Mouse (Mus musculus) gastrocnemius, postnatal 14 days (tissue): Measurements from ENCODE around the gene Gpcpd1. TPM values are rescaled to one million over a fixed set of nuclear protein-coding genes. Genes with fewer than 3 reads are reported as not detected.

Experiments used
- DNase-seq: peaks from one replicate; pipeline ENCODE4 v3.0.0; 2021; ENCODE audit warnings: mixed read lengths
- intact Hi-C: fragments of 180-260 bp; cut with DNase I; formaldehyde crosslinking; loops from one replicate; pipeline ENCODE4 v1.15.1; 2025; ENCODE audit warnings: low total_unique reads
- total RNA-seq, 2 experiments: library from RNA; stranded (reverse); gene quantifications; 2 replicates each; pipeline ENCODE4 v1.2.3; 2021

The Gpcpd1 gene
- total RNA-seq, 2 experiments from 2014 or later = 68.7 to 92.7 TPM

GRCm38 (mm10) chr2:132527864-132528263, 59.7 kb downstream of the Gpcpd1 start:
- no peak for DNase-seq
- intact Hi-C loops = no loop called here

DNA sequence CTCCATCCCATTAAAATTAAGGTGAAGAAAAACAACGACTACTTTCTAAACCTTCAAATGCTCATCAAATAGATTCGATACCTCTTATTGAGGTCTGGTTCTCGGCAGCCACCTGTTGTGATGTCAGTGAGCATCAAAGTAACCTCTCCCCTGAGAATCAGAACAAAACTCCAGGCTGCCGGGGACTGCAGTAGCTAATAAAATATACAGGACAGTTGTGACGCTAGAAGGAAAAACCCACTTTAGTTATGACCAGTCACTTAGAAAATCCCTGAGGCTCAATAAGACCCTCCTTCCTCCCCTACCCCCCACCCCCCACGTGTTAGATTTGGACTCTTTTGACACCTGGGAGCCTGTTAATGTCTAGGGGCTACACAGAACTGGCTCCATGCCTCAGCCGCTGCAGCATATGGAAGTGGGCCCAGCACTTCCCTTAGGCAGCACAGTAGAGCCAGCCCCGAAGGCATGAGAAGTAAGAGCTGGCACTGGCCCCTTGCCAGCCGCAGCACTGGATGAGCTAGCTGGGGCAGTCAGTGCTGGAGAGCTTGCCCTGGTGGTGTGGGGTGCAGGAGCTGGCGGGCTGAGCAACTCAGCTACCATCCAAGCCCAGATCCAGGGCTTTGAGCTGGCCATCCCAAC, 60.5 kb downstream of the Gpcpd1 start:
- DNase-seq = no peak
- intact Hi-C loops = no loop called here

GRCm38 (mm10) chr2:132526110-132526509, 61.4 kb downstream of the Gpcpd1 start:
- intact Hi-C loops = no loop called here
- DNase-seq = no peak

- intact Hi-C loops = loop anchor here (5.0 kb wide), 3 partner anchors 184 to 384 kb away; no protein-coding TSS in a partner anchor
- DNase-seq = no peak
Measured at GRCm38 (mm10) chr2:132518021-132518901, 69.3 kb downstream of the Gpcpd1 start.

DNA sequence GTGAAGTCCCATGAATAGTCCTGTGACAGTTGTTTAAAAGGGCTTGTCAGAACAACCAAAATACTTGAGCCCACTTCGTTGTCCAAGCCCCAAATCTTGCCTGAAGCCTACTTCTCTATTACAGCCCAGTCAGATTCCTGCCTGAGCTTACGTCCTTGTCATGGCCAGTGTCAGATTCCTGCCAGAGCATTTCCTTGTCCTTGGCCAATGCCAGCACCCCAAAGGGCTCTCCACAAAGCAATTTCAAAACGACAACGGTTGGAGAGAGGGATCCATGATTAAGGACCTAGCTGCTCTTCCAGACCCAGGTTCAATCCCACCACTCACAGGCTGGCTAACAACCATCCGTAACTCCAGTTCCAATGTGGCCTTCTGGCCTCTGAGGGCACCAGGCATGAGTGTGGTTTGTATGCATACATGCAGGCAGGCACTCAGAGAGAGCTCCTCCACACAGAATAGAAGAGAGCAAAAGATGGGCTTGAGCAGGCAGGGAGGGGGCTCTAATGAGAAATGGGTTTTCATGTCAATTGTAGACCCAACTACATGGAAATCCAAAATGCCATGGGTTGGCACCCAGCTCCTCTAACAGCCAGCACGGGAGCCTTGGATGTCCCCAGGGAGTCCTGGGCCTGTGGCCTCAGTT, 70.2 kb downstream of the Gpcpd1 start:
- DNase-seq = no peak
- intact Hi-C loops = loop anchor here (5.0 kb wide), 3 partner anchors 185 to 385 kb away; no protein-coding TSS in a partner anchor

GRCm38 (mm10) chr2:132516130-132517030, 71.1 kb downstream of the Gpcpd1 start:
- peak; percentile 65 for DNase-seq
- intact Hi-C loops = loop anchor here (5.0 kb wide), 3 partner anchors 186 to 386 kb away; no protein-coding TSS in a partner anchor

DNA sequence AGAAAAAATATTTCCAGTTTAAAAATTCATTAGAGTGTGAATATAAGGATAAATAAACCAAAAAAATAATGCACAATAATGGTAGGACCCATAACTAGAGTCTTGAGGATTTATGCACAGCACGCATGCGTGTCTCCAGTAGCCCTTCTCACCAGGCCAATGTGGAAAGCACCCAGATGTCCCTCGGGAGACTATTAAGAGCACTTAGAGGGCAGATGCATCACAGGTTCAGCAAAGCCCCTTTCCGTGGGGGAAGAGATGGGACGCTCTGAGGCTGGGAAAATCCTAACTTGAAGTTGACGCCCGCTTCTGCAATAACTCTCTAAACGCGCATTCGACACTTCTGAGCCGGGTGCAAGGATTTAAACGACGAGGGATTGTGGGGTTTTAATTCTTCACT, 71.9 kb downstream of the Gpcpd1 start:
- intact Hi-C loops = loop anchor here (5.0 kb wide), 3 partner anchors 187 to 387 kb away; no protein-coding TSS in a partner anchor
- DNase-seq = no peak

- intact Hi-C loops = loop anchor here (5.0 kb wide), 3 partner anchors 187 to 387 kb away; no protein-coding TSS in a partner anchor
- DNase-seq = no peak
Measured at GRCm38 (mm10) chr2:132515076-132515475, 72.5 kb downstream of the Gpcpd1 start.

- DNase-seq = no peak
Measured at GRCm38 (mm10) chr2:132514353-132514752, 73.2 kb downstream of the Gpcpd1 start.

DNA sequence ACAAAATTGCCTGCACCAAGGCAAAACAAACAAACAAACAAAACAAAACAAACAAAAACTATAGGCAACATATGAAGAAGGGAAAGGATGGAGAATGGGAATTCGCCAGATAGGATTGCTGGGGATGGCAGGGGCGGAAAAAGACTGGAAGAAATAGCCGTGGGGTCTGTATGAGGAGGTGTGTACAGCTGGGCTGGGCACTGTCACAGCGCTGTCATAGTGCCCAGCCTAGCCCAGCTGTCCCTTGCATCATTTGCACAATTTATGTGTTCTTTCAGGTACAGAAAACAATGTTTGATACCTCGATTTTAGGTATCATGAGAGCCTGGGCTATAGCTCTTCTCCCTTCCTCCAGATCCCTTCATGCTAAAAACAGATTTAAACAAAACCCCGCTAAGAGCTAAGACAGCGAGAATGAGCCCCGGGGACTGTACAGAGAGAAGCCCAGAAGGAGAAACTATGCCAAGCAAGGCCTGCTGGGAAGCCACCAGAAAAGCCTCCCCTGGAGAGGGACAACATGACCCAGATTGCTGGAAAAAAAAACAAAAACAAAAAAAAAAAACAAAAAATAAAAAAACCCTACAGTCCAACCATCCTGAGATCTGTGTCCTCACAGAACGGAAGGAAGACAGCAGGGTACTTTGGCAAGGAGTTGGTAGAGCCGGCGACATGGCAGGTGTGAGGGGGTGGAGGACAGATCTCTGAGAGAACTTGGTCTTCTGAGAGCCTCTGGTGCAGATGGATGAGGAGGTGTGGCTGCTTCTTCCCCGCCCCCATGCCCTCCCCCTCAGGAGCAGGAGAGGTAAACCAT, 74.0 kb downstream of the Gpcpd1 start:
- DNase-seq = no peak
- intact Hi-C loops = no loop called here

More at GRCm38 (mm10) chr2:132514353-132514752, 73.2 kb downstream of the Gpcpd1 start:
- intact Hi-C loops = no loop called here

GRCm38 (mm10) chr2:132512977-132513351, 74.6 kb downstream of the Gpcpd1 start:
- DNase-seq = no peak
- intact Hi-C loops = no loop called here

DNA sequence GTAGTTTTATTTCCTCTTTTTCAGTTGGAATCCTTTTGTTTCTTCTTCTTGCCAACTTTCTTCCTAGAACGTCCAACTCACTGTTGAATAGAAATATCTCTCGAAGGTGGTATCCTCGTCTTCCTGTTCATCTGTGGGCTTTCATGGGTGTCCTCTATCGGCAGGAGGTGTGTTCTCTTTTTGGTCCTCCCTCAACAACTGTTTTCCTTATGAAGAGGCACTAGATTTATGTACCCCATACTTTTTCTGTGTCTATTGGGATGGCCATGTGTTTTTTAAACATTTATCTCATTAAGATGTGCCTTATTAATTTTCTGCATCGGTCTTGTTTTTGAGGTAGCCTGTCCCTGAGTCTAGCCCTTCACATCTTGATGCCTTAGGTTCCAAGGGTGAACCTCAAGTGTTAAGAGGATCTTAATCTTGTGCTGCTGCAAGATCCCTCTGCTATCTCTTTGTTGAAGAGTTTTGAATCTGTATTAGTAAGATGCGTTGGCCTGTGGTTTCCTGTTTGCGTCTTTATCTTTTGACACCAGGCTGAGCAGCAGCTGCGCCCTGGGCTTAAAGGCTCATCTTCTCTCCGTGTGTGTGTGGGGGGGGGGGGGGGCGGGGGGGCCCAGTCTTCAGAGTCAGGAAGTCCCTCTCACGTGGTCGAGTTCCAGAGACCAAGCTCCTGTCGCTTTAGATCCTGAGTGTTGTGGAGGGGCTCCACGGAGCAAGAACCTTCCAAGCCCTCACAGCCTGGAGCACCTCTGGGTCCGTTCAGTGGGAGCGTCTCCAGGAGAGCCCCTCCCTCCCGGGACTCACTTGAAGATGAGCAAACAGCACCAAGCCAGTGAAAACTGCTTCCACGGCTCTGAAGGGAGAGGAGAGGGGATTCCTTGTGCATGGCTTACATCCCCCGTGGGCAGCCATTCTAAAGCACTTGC, 75.2 kb downstream of the Gpcpd1 start:
- no peak for DNase-seq
- intact Hi-C loops = no loop called here

DNA sequence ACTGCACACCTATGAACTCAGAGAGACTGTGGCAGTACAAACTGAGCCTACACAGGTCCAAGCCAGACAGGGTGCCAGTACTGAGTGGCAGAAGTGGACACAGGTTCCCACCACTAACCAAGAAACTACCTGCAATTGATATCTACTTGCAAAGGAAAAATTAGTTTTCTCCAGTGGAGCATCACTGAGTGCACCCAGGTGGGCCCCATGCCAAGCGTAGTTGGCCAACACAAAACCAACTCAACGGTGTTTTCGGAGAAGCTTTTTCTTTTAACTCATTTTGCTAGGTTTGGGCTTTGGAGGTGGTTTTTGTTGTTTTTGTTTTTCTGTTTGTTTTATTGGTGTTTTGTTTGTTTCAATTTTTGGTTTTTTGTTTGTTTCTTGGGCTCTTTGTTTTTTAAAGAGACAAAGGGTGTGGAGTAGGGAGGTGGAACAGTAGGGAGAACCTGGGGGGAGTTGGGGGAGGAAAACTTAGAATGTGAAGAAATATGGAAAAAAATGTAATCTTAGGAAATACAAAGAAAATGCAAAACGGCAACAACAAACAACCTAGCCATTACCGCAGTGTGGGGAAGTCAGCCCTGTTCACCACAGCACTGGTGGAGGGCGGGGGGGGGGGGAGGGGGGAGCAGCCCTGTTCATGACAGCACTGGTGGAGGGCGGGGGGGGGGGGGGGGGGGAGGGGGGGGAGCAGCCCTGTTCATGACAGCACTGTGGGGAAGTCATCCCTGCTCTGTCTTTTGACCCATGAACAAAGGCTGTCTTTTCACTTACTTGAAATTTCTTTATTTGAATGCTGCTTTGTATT, 76.3 kb downstream of the Gpcpd1 start:
- intact Hi-C loops = no loop called here
- no peak for DNase-seq

DNA sequence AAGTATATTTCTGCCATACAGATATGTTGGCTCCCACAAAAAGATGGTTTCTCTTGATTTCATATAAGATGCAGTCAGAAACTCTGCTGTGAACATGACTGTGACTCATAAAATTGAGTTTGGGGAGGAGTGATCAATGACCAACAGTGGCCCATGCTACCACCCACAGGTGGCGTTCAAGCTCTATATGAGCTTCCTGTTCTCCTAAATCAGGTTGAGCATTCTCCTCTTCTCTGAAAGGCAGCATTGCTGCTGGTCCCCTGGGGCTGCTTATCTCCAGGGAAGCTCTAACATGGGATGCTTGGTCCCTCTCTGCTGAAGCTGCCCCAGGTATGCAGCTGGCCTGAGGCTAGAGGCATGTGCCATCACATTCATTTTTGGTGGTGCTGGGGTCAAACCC, 77.8 kb downstream of the Gpcpd1 start:
- no peak for DNase-seq
- intact Hi-C loops = no loop called here

GRCm38 (mm10) chr2:132509261-132509660, 78.3 kb downstream of the Gpcpd1 start:
- DNase-seq = no peak
- intact Hi-C loops = no loop called here

DNA sequence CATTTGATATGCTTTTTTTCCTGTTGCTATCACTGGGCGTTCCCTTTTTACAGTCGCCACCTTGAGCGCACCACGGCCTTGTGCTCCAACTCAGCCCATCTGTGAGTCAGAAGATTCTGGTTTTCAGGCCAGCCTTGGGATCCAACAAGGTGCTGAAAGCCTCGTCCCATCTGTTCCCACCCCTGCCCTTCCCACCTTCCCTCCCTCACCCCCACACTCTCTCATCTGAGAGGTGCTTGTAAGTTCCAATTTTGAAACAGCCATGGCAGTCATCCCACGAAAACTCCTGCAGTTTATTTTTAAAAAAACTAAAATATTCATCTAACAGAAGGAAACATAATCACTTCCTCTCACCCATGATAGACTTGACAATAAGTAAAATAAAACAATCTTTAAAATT, 80.0 kb downstream of the Gpcpd1 start:
- no peak for DNase-seq
- intact Hi-C loops = no loop called here
